Mouse (Mus musculus): Measurements from ENCODE around the gene Kctd15. TPM values are rescaled to one million over a fixed set of nuclear protein-coding genes. Genes with fewer than 3 reads are reported as not detected.

Kctd15 gene
- polyA plus RNA-seq, 1 experiment from 2014 or later: 12.3 TPM

DNA sequence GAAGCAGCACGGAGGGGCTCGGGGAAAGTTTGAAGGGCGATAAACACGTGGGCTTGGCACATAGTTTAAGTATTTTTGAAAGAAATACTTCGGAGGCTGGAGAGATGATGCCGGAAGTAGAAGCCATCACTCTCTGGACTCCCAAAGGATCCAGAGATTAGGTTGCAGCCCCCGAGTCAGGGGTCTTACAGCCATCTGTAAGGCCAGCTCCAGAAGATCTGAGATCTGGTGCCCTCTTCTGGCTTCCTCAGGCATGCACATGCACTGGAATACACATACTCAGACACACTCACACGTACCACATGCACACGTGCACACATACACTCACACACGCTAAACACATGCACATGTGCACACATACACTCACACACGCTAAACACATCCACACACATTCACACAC lies 65.8 kb downstream of the Kctd15 start:
- DNase-seq (ENCODE audit: low spot score) (no peak), ATAC-seq (ENCODE audit: low FRiP score) (no peak)
- Histone ChIP-seq H3K9me3 (ENCODE audit: control insufficient read depth, low read length) (no peaks in the 10 kb centered on the region), H3K27ac (no peak overlapping the region), H3K4me1 (replicated peaks; ENCODE audit: control insufficient read depth, insufficient read depth, low read length) (peaks cover 13% of the 10 kb centered on the region; the same call in 1 of the 2 replicates), H3K9ac (no peak overlapping the region), H3K4me2 (replicated peaks) (no peak overlapping the region), H3K27me3 (ENCODE audit: control insufficient read depth, insufficient read depth, low read length) (no peaks in the 10 kb centered on the region), H3K36me3 (replicated peaks; ENCODE audit: control insufficient read depth, insufficient read depth) (no peaks in the 10 kb centered on the region), H3K4me3 (replicated peaks; ENCODE audit: low read length) (no peak overlapping the region)
- 93% methylated on average over 11 of the region's 11 CpGs for WGBS

Other genes with a start within 250 kb of the Kctd15 start
- 8.5 and 10.4 TPM in 2 replicates for gene Chst8, start 156.0 kb upstream of the Kctd15 start, polyA plus RNA-seq (2014; fragmentation: Nextera tagmentation; extraction: Ambion mirVana)